Mouse (Mus musculus) C2C12 (cell line): ENCODE measurements around the gene Arid4a. TPM values are rescaled to one million over a fixed set of nuclear protein-coding genes. Genes with fewer than 3 reads are reported as not detected.

Experiments
- H3K27me3 ChIP-seq: one replicate; pipeline ENCODE4 v1.6.1; 2011; ENCODE audit not compliant: control insufficient read depth, insufficient read depth, insufficient read length
- H3K36me3 ChIP-seq: one replicate; pipeline ENCODE4 v1.6.1; 2011; ENCODE audit not compliant: control insufficient read depth, insufficient read depth
- H3K4me3 ChIP-seq: one replicate; pipeline ENCODE4 v1.5.1; 2011; ENCODE audit warnings: mild to moderate bottlenecking, control low read depth; ENCODE audit not compliant: poor library complexity, insufficient read depth, severe bottlenecking
- H3K79me2 ChIP-seq: one replicate; pipeline ENCODE4 v1.6.1; 2011; ENCODE audit not compliant: control insufficient read depth, insufficient read depth
- H3K79me3 ChIP-seq: one replicate; pipeline ENCODE4 v1.6.1; 2011; ENCODE audit warnings: low read depth, control low read depth
- H3ac ChIP-seq: one replicate; pipeline ENCODE3; 2011; ENCODE audit warnings: low read depth; ENCODE audit not compliant: control insufficient read depth, insufficient read length
- CEBPB ChIP-seq: IDR thresholded peaks from one replicate; pipeline ENCODE4 v1.6.1; 2011; ENCODE audit warnings: low read depth, mild to moderate bottlenecking, control low read depth, moderate library complexity
- CTCF ChIP-seq: IDR thresholded peaks from one replicate; pipeline ENCODE4 v1.5.1; 2011; ENCODE audit not compliant: control insufficient read depth, insufficient read depth, insufficient read length
- FOSL1 ChIP-seq: IDR thresholded peaks from one replicate; pipeline ENCODE4 v1.8.0; 2011; ENCODE audit warnings: mild to moderate bottlenecking, low read length; ENCODE audit not compliant: poor library complexity, insufficient read depth, severe bottlenecking
- MAX ChIP-seq: IDR thresholded peaks from one replicate; pipeline ENCODE4 v1.6.1; 2011; ENCODE audit warnings: mild to moderate bottlenecking, control low read depth
- MYOD1 ChIP-seq: IDR thresholded peaks from one replicate; pipeline ENCODE4 v1.6.1; 2011; ENCODE audit warnings: low read depth; ENCODE audit not compliant: control insufficient read depth, insufficient read length
- MYOG ChIP-seq: IDR thresholded peaks from one replicate; pipeline ENCODE4 v1.6.1; 2011; ENCODE audit not compliant: control insufficient read depth, insufficient read length; ENCODE audit errors: extremely low read depth
- USF1 ChIP-seq: IDR thresholded peaks from one replicate; pipeline ENCODE4 v1.6.1; 2011; ENCODE audit warnings: low read depth, mild to moderate bottlenecking, control low read depth, moderate library complexity
- polyA plus RNA-seq: library from polyadenylated mRNA; unstranded; fragments of >200 nt; fragmentation: generic; extraction: Trizol; gene quantifications from one replicate; pipeline ENCODE4 v1.2.1, GENCODE M21; 2012; ENCODE audit warnings: missing spikeins

Arid4a gene
- polyA plus RNA-seq, 1 experiment = 2.0 TPM

GRCm38 (mm10) chr12:71006901-71007300 lies 8.9 kb upstream of the Arid4a start:
- H3K79me2 ChIP-seq = peaks cover 55% of the 10 kb centered on the region
- H3K27me3 ChIP-seq = no peaks in the 10 kb centered on the region
- TF ChIP-seq MYOG = no peak
- no peak for TF ChIP-seq USF1
- no peak for TF ChIP-seq FOSL1
- TF ChIP-seq MYOD1 = no peak
- no peak for TF ChIP-seq CEBPB
- TF ChIP-seq MAX = no peak
- no peak for TF ChIP-seq CTCF
- H3K4me3 ChIP-seq = no peak overlapping the region
- peaks cover 85% of the 10 kb centered on the region for H3K36me3 ChIP-seq
- no peak overlapping the region for H3ac ChIP-seq
- H3K79me3 ChIP-seq = peaks cover 29% of the 10 kb centered on the region

GRCm38 (mm10) chr12:71009769-71010168 lies 6.0 kb upstream of the Arid4a start:
- Histone ChIP-seq H3K79me2 (peaks cover 84% of the 10 kb centered on the region), H3K4me3 (no peak overlapping the region), H3K36me3 (peaks cover 91% of the 10 kb centered on the region), H3K27me3 (no peaks in the 10 kb centered on the region), H3K79me3 (peaks cover 57% of the 10 kb centered on the region), H3ac (no peak overlapping the region)
- TF ChIP-seq MYOD1 (no peak), CEBPB (no peak), MAX (peak; percentile 21), FOSL1 (no peak), USF1 (no peak)

DNA sequence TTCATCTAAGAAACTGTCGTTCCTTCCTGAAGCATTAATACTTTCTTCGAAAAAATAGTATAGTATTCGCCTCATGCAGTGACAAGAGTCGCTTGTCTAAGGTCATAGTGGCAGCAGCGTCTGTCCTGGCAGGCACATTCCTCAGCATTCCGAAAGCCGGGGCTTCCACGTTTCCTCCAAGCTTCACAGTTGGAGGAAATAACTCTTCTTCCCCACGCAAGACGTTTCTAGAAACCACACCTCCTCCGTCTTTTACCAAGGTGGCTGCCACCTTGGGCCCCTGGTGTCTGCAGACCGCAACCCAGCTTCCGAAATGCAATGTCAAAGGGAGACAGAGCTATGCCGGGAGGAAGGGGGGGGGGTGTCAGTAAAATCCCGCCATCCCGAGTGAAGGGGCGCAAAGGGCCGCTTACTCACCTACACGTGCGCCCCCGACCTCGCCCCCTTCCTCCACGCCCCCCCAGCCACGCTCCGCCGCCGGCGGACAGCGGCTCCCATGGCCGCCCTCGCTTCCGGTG lies 886 bp upstream of the Arid4a start:
- H3K27me3 ChIP-seq = no peaks in the 10 kb centered on the region
- TF ChIP-seq USF1 (no peak), MYOG (no peak), FOSL1 (no peak), CEBPB (no peak), MYOD1 (no peak), CTCF (no peak), MAX (no peak)
- peak overlapping the region; percentile 96 for H3K4me3 ChIP-seq
- H3K36me3 ChIP-seq = peaks cover 53% of the 10 kb centered on the region
- peaks cover 49% of the 10 kb centered on the region for H3K79me3 ChIP-seq
- H3K79me2 ChIP-seq = peaks cover 69% of the 10 kb centered on the region
- H3ac ChIP-seq = peak overlapping the region; percentile 93

GRCm38 (mm10) chr12:71016211-71016502 lies 367 bp downstream of the Arid4a start:
- Histone ChIP-seq H3K27me3 (no peaks in the 10 kb centered on the region), H3K79me3 (peaks cover 38% of the 10 kb centered on the region), H3K4me3 (peak overlapping the region; percentile 83), H3K36me3 (peaks cover 53% of the 10 kb centered on the region), H3K79me2 (peaks cover 57% of the 10 kb centered on the region), H3ac (peak overlapping the region; percentile 77)
- TF ChIP-seq MYOD1 (no peak), CTCF (no peak), USF1 (no peak), MYOG (no peak), CEBPB (no peak), FOSL1 (no peak), MAX (no peak)

DNA sequence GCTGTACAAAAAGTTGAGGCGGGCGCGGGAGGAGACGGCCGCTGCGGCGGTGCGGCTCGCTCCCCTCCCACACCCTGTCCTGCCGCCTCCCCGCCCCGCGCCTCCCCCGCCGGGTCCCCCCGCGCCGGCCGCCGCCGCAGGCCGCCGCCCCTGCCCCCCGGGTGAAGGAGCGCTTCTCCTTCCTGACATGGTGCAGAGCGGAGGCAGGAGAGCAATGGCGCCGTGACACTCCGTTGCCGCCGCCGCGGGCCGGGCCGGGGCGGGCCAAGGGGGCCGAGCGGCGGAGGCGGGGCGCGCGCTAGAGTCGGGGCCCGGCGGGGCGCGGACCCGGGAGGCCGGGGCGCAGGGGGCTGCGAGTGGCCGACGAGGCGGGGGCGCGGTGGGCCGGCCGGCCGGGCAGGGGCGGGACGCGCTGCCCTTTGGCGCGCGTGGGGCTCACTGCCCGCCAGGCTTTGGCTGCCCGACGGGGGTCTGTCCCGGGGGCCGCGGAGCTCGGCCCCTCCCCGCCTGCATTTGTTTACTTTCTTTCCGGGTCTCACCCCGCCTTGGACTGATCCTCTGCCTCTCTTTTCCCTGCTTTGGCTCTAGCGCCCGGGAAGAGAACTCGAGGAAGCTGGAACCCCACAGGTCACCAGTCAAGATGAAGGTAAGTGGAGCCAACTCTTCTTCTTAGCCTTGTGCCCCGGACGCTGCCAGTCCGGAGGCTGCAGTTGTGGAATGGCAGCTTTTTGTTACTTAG lies 882 bp downstream of the Arid4a start:
- Histone ChIP-seq H3K4me3 (peak overlapping the region; percentile 83), H3ac (peak overlapping the region; percentile 77), H3K36me3 (peaks cover 52% of the 10 kb centered on the region), H3K27me3 (no peaks in the 10 kb centered on the region), H3K79me2 (peaks cover 52% of the 10 kb centered on the region), H3K79me3 (peaks cover 35% of the 10 kb centered on the region)
- TF ChIP-seq CEBPB (no peak), MAX (no peak), USF1 (no peak), FOSL1 (no peak), CTCF (no peak), MYOG (no peak), MYOD1 (no peak)
